Mouse (Mus musculus) spleen, postnatal 4 days (tissue): ENCODE data around the gene Aspg.

Experiments used
- DNase-seq, 2 experiments: peaks; one replicate each; pipeline ENCODE4 v3.0.0; 2022; ENCODE audit warnings: low spot score in 2 of 2

The Aspg gene

GRCm38 (mm10) chr12:112151244-112151979, 44.9 kb downstream of the Aspg start:
- DNase-seq = no peak

DNA sequence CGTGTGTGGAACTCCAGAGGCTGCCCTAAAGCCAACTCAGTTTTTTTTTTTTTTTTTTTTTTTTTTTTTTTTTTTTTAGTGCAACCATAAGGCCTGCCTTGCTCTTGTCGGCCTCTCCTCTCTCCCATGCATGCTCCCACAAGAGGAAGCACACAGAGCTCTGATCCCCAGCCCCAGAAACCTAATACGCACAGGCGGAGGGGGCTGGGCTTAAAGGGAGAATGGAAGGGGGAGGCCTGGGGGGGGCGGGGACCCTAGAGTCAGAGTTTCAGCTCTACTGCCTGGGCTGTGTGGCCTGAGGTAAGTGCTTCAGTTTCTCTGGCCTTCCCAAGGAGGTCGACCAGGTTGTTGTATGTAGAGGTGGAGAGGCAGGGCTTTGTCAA, 45.5 kb downstream of the Aspg start:
- DNase-seq = no peak

GRCm38 (mm10) chr12:112153597-112153996, 47.1 kb downstream of the Aspg start:
- DNase-seq = no peak

DNA sequence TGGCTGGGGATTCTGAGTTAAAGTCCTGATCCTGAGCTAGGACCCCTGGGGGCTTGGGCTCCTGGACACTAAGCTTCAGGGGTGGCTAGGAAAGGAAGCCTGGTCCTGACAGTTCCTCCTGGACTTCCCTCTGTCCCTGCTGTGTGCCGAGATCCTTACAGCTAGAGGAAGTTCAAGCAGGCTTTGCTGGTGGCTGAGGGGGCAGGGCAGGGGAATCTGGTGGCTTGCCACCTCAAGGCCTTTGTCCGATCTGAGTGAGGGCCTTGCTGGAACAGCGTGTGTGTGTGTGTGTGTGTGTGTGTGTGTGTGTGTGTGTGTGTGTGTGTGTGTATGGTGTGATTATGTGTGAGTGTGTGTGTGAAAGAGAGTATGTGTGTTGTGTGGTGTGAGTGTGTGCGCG, 48.0 kb downstream of the Aspg start:
- DNase-seq = no peak

- no peak for DNase-seq
Measured at GRCm38 (mm10) chr12:112155218-112156051, 49.0 kb downstream of the Aspg start.

- DNase-seq = no peak
Measured at GRCm38 (mm10) chr12:112156804-112157203, 50.3 kb downstream of the Aspg start.

- DNase-seq = no peak
Measured at GRCm38 (mm10) chr12:112158246-112158645, 51.8 kb downstream of the Aspg start.

DNA sequence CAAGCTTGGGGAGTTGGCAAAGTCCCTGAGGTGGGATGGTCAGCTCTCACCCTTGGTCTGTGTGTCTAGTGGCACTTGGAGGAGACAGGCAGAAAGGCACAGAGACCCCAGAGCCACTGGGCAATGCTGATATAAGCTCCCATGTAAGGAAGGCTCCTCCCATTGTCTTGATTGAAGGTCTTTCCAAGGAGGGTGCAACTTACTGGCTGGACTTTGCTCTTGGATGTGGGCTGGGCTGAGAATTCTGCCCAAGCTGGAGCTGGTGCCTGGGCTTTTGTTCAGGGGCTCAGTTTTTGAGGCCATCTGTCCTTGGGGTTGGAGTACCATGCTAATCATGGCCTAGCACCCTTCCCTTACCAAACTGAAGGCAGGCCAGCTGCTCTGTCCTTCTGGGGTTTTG, 52.3 kb downstream of the Aspg start:
- DNase-seq = no peak

GRCm38 (mm10) chr12:112163981-112164839, 57.7 kb downstream of the Aspg start:
- DNase-seq = no peak

- no peak for DNase-seq
Measured at GRCm38 (mm10) chr12:112164840-112165219, 58.4 kb downstream of the Aspg start.

GRCm38 (mm10) chr12:112169240-112169639, 62.8 kb downstream of the Aspg start:
- no peak for DNase-seq

DNA sequence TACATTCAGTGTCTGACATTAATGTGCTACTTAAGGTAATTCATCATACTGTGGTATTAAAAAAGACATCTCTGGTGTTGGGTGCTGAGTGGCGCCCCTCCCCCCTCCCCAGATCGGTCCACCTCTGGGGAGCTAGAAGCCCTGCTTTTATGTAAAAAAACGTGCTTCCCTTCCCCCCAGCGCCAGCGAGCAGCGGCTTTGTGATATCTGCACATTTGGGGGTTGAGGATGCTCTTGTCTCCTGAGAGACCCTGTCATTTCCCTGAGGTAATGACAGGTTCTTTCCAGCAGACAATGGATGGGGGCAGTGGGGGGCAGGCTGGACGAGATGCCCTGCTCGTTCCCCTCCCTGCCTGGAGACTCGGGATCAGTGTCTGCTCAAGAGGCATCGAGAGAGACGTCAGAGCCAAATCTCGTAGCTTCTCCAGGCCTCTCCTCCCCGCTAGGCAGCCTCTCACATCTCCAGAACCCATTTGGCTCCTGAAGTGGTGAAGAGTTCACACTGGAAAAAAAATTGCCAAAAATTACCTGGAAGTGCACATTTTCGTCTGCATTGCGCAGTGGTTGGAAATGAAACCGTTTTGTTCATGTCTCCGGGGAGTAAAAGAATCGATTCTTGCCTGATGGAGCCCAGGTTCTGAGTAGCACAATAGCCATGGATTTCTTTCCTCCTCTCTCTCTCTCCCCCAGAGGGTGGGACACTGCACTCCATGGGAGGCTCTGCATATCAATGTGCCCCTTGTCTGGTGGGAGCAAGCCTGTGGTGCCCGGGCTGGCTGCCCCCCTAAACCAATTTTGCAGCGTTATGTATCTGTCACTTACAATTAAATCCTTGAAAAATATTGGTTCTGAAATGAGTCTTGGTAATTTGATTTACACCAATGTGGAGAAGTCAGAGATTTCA, 64.4 kb downstream of the Aspg start:
- DNase-seq = no peak

DNA sequence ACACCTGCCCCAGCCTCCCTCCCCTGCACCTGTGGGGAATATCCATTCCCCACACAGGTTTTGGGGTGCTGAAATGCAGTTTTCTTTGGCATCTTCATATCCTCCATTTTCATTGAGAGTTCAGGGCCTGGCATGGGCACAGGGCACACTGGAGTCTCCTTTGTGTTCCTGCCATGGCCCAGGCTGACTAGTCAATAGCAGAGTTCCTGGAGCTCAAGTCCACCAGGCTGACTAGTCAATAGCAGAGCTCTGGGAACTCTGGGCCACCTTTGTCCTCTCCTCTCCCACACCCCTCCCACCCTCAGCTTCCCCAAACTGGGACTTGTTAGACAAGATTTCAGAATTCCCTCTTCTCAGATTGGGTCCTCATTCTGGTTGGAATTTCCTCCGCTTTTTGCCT, 65.2 kb downstream of the Aspg start:
- no peak for DNase-seq

- DNase-seq = no peak
Measured at GRCm38 (mm10) chr12:112172214-112172613, 65.7 kb downstream of the Aspg start.
